Mouse (Mus musculus) embryonic fibroblast, embryonic 13.5 days (primary cell): ENCODE measurements around the gene Nell2.

Experiments
- CTCF ChIP-seq: IDR thresholded peaks from 2 replicates; pipeline ENCODE4 v1.5.1; 2011; ENCODE audit warnings: mild to moderate bottlenecking, control low read depth, low read length, moderate library complexity, borderline replicate concordance; ENCODE audit not compliant: insufficient read depth
- POLR2A ChIP-seq: IDR thresholded peaks from 2 replicates; pipeline ENCODE4 v1.6.1; 2011; ENCODE audit warnings: low read depth, mild to moderate bottlenecking, control low read depth, low read length, moderate library complexity

GRCm38 (mm10) chr15:95314121-95314807 lies 214.1 kb downstream of the Nell2 start:
- TF ChIP-seq POLR2A: no peak
- no peak for TF ChIP-seq CTCF
